Mouse (Mus musculus) limb, embryonic 14.5 days (tissue): Measurements from ENCODE around the gene Sdccag8. TPM values are rescaled to one million over a fixed set of nuclear protein-coding genes. Genes with fewer than 3 reads are reported as not detected.
A peak's percentile ranks its signal among the peaks of the same experiment; 100 is the strongest.

Source experiments
- ATAC-seq: fragments of 200-750 bp; cut with Nextera tagmentation; 2 replicates; pipeline ENCODE4 v1.8.0; 2017; ENCODE audit warnings: low read depth, moderate number of reproducible peaks, moderate TSS enrichment; ENCODE audit not compliant: low FRiP score
- DNase-seq: peaks from one replicate; pipeline ENCODE4 v3.0.0-alpha.2; 2015; ENCODE audit warnings: low spot score
- H3K27ac ChIP-seq: fragments of 300-500 bp; sonication (generic); replicated peaks from 2 replicates; pipeline ENCODE4 v1.5.1; 2014; ENCODE audit warnings: low read depth, mild to moderate bottlenecking, low read length, moderate library complexity, mixed read lengths
- H3K27me3 ChIP-seq: fragments of 300-500 bp; sonication (generic); 2 replicates; pipeline ENCODE4 v1.6.1; 2014; ENCODE audit warnings: low read length, mixed read lengths; ENCODE audit not compliant: control insufficient read depth, insufficient read depth
- H3K36me3 ChIP-seq: fragments of 300-500 bp; sonication (generic); 2 replicates; pipeline ENCODE4 v1.6.1; 2014; ENCODE audit warnings: mild to moderate bottlenecking, low read length, moderate library complexity, mixed read lengths; ENCODE audit not compliant: control insufficient read depth, insufficient read depth
- H3K4me1 ChIP-seq: fragments of 300-500 bp; sonication (generic); 2 replicates; pipeline ENCODE4 v1.6.1; 2014; ENCODE audit warnings: antibody characterized with exemption, low read length, mixed read lengths; ENCODE audit not compliant: control insufficient read depth, insufficient read depth
- H3K4me2 ChIP-seq: fragments of 300-500 bp; sonication (generic); replicated peaks from 2 replicates; pipeline ENCODE4 v1.6.1; 2014; ENCODE audit warnings: low read depth, mild to moderate bottlenecking, low read length, moderate library complexity; ENCODE audit not compliant: severe bottlenecking
- H3K4me3 ChIP-seq: fragments of 300-500 bp; sonication (generic); replicated peaks from 2 replicates; pipeline ENCODE4 v1.5.1; 2014; ENCODE audit warnings: low read length
- H3K9ac ChIP-seq: fragments of 300-500 bp; sonication (generic); 2 replicates; pipeline ENCODE4 v1.6.1; 2014; ENCODE audit warnings: mild to moderate bottlenecking, low read depth, low read length, moderate library complexity; ENCODE audit not compliant: severe bottlenecking
- H3K9me3 ChIP-seq: fragments of 300-500 bp; sonication (generic); 2 replicates; pipeline ENCODE4 v1.6.1; 2016; ENCODE audit warnings: low read length; ENCODE audit not compliant: control insufficient read depth
- POLR2A ChIP-seq: fragments of 200-500 bp; IDR thresholded peaks from 2 replicates; pipeline ENCODE4 v1.8.0; 2012; ENCODE audit warnings: inconsistent platforms, mild to moderate bottlenecking, moderate library complexity, borderline replicate concordance; ENCODE audit not compliant: insufficient read depth, insufficient read length; ENCODE audit errors: extremely low read depth
- WGBS: fragments of 180-500 bp; shearing (Covaris S2); extraction: QIAGEN DNeasy Blood & Tissue Kit; methylation state at CpG from one replicate; pipeline ENCODE4 v1.1.7; 2014; 5-methylcytosine and 5-hydroxymethylcytosine counted together
- microRNA counts: library from miRNA; unstranded; fragments of <30 nt; microRNA quantifications from one replicate; lab custom pipeline; 2016
- microRNA-seq: library from miRNA; unstranded; fragments of <30 nt; microRNA quantifications from one replicate; pipeline ENCODE4, GENCODE M21; 2016
- polyA plus RNA-seq, 2 experiments: library from polyadenylated mRNA; depleted of rRNA in 1 of 2; stranded (reverse) in 1 of 2; unstranded in 1 of 2; fragments of >200 nt; fragmentation: Nextera tagmentation in 1 of 2; extraction: Ambion mirVana in 1 of 2; gene quantifications; 2 replicates each; pipeline versions ENCODE4 v1.2.1 to v1.2.3; 2012 to 2014

The Sdccag8 gene
- polyA plus RNA-seq, 2 experiments = 8.5 to 15.8 TPM

DNA sequence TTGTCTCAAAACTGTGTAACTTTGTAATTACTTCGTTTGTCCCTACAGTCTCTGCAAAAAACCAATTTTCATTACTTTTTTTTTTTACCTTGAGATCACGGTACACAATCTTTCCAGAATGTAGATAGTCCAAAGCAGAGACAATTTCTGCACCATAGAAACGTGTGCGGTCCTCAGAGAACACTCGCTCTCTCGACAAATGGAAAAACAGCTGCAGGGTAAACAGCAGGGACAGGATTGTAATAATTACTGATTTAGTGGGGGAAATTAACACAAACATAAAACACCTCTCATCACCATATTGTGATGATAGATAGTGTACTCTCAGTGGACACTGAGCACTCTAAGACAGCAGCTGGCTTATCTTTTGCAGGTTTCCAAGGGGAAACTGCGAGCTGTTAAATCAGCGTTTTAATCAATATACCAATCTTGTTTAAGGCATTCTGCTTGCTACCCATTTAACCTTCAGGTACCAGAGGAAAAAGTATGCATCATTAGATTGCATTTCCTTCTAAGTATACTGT lies 252.7 kb downstream of the Sdccag8 start:
- ATAC-seq (no peak), DNase-seq (no peak)
- H3K27me3 ChIP-seq = no peaks in the 10 kb centered on the region
- 56% methylated on average over 8 of the region's 8 CpGs for WGBS
- H3K4me1 ChIP-seq = no peaks in the 10 kb centered on the region
- H3K9ac ChIP-seq = no peak overlapping the region
- no peak overlapping the region for H3K4me2 ChIP-seq
- H3K36me3 ChIP-seq = peaks cover 1% of the 10 kb centered on the region
- no peaks in the 10 kb centered on the region for H3K9me3 ChIP-seq
- no peak overlapping the region for H3K27ac ChIP-seq
- TF ChIP-seq POLR2A = no peak
- no peak overlapping the region for H3K4me3 ChIP-seq

DNA sequence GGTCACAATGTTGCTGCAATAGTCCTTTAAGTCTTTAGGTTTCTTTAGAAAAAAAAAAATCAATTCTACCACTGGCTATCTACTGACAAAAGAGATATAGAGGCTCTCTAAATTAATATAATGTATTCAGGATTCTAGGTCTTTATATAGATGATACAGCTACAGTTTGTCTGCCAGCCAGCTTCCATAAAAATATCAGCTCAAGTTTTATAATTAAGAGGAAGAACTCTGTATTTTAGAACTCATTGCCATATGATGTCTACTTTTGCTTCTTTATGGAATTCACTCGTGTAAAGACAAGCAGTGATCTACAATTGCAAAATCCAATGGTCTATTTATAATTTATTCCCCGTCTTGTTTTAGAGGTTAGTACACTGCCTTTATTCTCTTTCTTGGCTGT lies 254.7 kb downstream of the Sdccag8 start:
- no peak overlapping the region for H3K4me3 ChIP-seq
- H3K36me3 ChIP-seq = no peaks in the 10 kb centered on the region; the same call in 1 of the 2 replicates
- WGBS = 81% methylated on average over 2 of the region's 2 CpGs
- TF ChIP-seq POLR2A = no peak
- H3K4me2 ChIP-seq = no peak overlapping the region
- no peak overlapping the region for H3K27ac ChIP-seq
- no peak for ATAC-seq
- no peaks in the 10 kb centered on the region for H3K4me1 ChIP-seq
- no peaks in the 10 kb centered on the region for H3K9me3 ChIP-seq
- H3K9ac ChIP-seq = no peak overlapping the region
- no peaks in the 10 kb centered on the region for H3K27me3 ChIP-seq
- DNase-seq = no peak

MicroRNAs within 50 kb of the gene (microRNA counts, 519-probe panel; counts per million panel counts)
- 3,785 counts per million, percentile 77 among the panel's probes with 10 or more counts for microRNA mmu-miR-350 (lab: Ali Mortazavi, UCI)

Small RNAs within 50 kb of the gene (microRNA-seq; reads per million reads assigned to microRNA genes)
- not detected for gene Gm25993
- 250 reads per million, percentile 58 among the genes with 10 or more reads in this experiment for gene Mir350

Other genes with a start within 250 kb of the Sdccag8 start
- gene Cep170, start 593 bp upstream of the Sdccag8 start, polyA plus RNA-seq (2012; rRNA removed) = 42.3 and 44.7 TPM in 2 replicates
- gene Cep170, start 593 bp upstream of the Sdccag8 start, polyA plus RNA-seq (2014; fragmentation: Nextera tagmentation; extraction: Ambion mirVana) = 32.8 and 33.5 TPM in 2 replicates